Mouse (Mus musculus): ENCODE data around the gene Bsg. TPM values are rescaled to one million over a fixed set of nuclear protein-coding genes. Genes with fewer than 3 reads are reported as not detected.

The Bsg gene
- total RNA-seq, 2 experiments from 2014 or later, result 650 to 673 TPM

DNA sequence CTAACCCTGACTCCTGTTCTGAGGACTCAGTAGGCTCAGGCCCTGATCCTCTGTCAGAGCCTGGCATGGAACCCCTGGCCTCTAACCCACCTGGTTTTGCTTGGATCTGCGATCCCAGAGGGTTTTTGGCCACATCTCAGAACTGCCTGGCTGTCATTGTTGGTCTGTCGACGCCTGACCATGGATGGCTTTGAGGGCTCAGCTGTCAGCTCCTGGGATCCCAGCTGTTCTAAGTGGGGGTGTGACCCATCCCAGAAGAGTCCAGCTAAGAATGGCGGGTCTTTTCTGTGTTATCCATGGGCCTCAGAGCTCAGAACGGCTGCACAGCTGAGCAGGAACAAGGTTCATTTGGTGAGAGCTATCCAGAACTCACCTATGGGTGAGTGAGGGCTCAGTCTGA lies 16.8 kb downstream of the Bsg start:
- intact Hi-C loops (cut with DNase I), result loop anchor here (5.0 kb wide), 1 partner anchor 101 kb away; the partner anchor contains the start of gene Misp
- no peak for DNase-seq (ENCODE audit: low spot score in 2 of 2)

GRCm38 (mm10) chr10:79723047-79723446 lies 18.8 kb downstream of the Bsg start:
- intact Hi-C loops (cut with DNase I), result loop anchor here (5.0 kb wide), 1 partner anchor 99 kb away; the partner anchor contains the start of gene Misp
- DNase-seq (ENCODE audit: low spot score in 2 of 2), result no peak

DNA sequence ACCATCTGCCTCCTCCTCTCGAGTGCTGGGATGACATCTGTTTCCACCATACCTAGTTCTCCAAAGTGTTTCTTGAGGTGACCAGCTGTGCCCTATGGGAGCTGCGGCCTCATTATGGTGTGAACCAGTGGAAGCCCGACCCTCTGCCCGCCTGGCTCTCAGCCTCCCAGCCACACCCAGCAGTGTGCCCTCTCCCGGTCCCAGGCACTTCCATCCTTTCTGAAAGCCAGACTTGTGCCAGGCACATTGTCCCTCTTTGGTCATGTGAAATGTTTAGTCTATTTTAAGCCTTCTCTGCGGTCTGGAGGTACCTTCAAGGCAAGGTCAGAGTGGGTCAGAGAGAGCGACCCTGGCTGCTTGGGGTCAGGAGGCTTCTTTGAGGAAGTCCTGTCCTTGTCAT lies 19.4 kb downstream of the Bsg start:
- no peak for DNase-seq (ENCODE audit: low spot score in 2 of 2)
- intact Hi-C loops (cut with DNase I), result loop anchor here (5.0 kb wide), 1 partner anchor 99 kb away; the partner anchor contains the start of gene Misp

- DNase-seq (ENCODE audit: low spot score in 2 of 2), result no peak
- intact Hi-C loops (cut with DNase I), result loop anchor here (1.0 kb wide), 1 partner anchor 31 kb away; no protein-coding TSS in a partner anchor
These were observed 21.8 kb downstream of the Bsg start for GRCm38 (mm10) chr10:79726090-79726489.

GRCm38 (mm10) chr10:79728323-79729249 lies 24.3 kb downstream of the Bsg start:
- intact Hi-C loops (cut with DNase I), result no loop called here
- DNase-seq (ENCODE audit: low spot score in 2 of 2), result peak in 1 of 2 experiments; percentile 82

- peak in 1 of 2 experiments; percentile 61 for DNase-seq (ENCODE audit: low spot score in 2 of 2)
- intact Hi-C loops (cut with DNase I), result no loop called here
These were observed 25.2 kb downstream of the Bsg start for GRCm38 (mm10) chr10:79729357-79729965.

DNA sequence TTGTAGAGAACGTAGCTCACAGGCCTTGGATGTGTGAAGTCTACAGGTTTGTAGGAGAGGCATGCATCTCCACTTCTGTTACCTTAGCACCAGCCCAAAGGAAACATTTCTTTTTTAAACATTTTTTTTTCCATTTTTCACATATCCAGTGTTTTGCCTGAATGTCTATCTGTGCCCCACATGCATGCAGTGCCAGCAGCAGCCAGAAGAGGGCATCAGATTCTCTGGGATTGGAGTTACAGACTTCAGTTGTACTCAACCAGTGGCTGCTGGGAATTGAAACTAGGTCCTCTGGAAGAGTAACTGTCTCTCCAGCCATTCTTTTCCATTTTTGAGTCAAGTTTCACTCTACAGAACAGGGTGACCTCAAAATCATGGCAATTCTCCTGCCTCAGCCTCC lies 28.2 kb downstream of the Bsg start:
- DNase-seq (ENCODE audit: low spot score in 2 of 2), result no peak

GRCm38 (mm10) chr10:79733847-79734246 lies 29.6 kb downstream of the Bsg start:
- no peak for DNase-seq (ENCODE audit: low spot score in 2 of 2)
- intact Hi-C loops (cut with DNase I), result no loop called here

More for the DNA sequence above, 28.2 kb downstream of the Bsg start:
- intact Hi-C loops (cut with DNase I), result no loop called here

- intact Hi-C loops (cut with DNase I), result no loop called here
- no peak for DNase-seq (ENCODE audit: low spot score in 2 of 2)
These were observed 31.1 kb downstream of the Bsg start for GRCm38 (mm10) chr10:79735361-79735760.

DNA sequence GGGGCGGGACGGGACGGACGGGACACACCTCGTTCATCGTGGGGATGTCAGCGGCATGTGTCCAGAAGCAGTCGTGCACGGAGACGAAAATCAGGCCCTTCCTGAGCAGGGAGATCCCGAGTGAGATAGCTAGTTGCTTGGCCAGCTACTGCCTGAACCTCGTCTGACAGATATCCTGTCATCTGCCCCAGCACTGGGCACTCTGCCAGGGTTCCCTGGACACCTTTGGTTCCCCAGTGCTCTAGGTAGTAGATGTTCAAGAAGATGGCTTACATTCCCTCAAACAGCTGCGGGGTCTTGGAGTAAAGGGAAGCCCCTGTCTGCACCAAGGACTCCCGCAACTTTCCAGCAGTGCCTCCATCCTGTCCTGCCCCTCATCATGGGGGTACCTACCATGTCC lies 32.4 kb downstream of the Bsg start:
- intact Hi-C loops (cut with DNase I), result no loop called here
- no peak for DNase-seq (ENCODE audit: low spot score in 2 of 2)

GRCm38 (mm10) chr10:79738259-79738658 lies 34.0 kb downstream of the Bsg start:
- DNase-seq (ENCODE audit: low spot score in 2 of 2), result no peak
- intact Hi-C loops (cut with DNase I), result no loop called here

- DNase-seq (ENCODE audit: low spot score in 2 of 2), result no peak
- intact Hi-C loops (cut with DNase I), result no loop called here
These were observed 34.9 kb downstream of the Bsg start for GRCm38 (mm10) chr10:79739234-79739633.

GRCm38 (mm10) chr10:79740863-79741262 lies 36.6 kb downstream of the Bsg start:
- no peak for DNase-seq (ENCODE audit: low spot score in 2 of 2)
- intact Hi-C loops (cut with DNase I), result no loop called here

- intact Hi-C loops (cut with DNase I), result no loop called here
- no peak for DNase-seq (ENCODE audit: low spot score in 2 of 2)
These were observed 38.9 kb downstream of the Bsg start for GRCm38 (mm10) chr10:79743161-79743560.

DNA sequence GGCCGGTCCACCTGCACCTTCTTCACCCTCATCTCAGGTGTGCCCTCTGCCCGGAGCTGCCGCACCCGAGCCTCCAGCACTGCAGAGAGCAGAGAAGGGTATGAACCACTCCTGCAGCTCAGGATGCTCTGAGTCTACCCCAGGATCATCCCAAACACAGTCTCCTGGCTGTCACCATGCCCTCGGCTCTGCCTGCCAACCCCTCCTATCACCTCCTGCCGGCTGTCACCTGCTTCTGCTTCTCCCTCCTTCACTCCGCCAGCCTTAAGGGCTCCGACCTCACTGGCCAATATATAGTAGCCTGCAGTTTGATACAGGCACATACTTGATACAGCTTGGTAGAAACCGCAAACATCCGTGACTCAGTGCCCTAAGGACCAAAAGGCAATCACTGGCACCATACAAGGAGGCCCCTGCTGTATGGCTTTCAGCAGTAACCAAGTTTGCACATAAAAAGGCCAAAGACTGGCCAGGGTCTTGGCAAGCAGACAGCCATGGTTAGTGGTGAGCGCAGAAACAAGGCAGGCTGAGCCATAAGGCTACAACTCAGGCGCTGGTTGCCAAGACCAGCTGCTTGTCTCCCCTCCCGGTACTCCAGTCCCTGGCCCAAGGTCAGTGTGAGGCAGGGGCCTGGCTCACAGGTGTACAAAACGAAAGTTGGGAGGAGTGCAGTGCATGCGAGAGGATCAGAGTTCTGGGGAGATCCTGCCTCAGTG lies 39.5 kb downstream of the Bsg start:
- intact Hi-C loops (cut with DNase I), result no loop called here
- no peak for DNase-seq (ENCODE audit: low spot score in 2 of 2)

DNA sequence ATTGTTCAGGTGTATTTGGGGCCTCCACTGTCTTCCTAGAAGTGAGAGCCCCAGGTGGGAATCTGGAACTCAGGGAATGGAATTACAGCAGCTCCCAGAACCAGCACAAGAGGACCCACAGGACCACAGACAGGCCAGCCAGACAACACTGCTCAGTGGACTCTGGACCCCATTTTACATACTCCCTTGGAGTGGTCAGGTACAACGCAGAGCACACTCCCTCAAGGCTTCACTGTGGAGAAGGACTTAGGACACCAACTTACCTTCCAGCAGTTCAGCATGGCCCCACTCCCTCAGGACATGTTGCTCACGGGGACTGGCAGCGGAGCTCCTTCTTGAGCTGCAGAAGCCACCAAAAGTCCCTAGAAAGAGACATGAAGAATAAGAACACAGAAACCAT lies 41.1 kb downstream of the Bsg start:
- no peak for DNase-seq (ENCODE audit: low spot score in 2 of 2)
- intact Hi-C loops (cut with DNase I), result no loop called here

DNA sequence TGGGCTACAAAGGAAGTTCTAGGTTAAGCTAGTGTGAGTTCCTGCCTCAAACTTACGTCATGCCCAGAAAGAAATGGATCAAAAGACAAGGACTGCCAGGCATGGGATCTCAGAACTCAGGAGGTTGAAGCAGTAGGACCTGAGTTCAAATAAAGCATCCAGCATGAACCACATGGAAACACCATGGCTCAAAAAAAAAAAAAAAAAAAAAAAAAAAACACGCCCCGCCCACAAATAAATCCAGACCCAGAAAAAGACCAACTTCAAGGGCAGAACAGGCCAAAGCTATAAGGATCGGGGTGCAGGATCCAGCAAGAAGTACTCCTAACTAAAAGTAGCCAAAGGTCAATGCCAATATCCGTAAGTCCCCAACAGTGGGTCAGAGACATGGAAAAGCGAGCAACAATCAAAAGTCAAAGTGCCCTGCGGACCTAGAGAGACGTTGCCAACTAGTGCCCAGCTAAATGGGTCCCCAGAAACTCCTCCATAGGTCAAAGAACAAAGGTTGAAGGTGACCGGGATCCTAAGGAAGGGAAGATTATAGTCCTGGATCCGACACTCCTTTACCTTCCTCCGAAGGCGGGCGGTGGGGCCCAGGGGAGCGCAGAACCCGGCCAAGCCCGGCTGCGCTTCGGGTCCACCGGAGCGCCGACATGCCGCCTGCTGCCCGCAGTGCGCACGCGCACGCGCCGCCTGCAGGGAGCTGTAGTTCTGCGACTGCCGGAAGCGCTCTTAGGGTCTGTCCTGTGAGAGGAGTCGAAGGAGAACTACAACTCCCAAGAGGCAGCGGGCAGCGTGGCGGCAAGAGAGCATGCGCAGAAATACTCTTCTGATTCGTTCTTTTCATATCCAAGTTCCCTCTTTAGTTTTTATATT lies 41.8 kb downstream of the Bsg start, which contains the start of gene Polrmt:
Gene Polrmt (minus strand): TSS at position 684 of the 876 bp plus-strand sequence.
- intact Hi-C loops (cut with DNase I), result no loop called here
- DNase-seq (ENCODE audit: low spot score in 2 of 2), result peak; percentile 95 to 99

DNA sequence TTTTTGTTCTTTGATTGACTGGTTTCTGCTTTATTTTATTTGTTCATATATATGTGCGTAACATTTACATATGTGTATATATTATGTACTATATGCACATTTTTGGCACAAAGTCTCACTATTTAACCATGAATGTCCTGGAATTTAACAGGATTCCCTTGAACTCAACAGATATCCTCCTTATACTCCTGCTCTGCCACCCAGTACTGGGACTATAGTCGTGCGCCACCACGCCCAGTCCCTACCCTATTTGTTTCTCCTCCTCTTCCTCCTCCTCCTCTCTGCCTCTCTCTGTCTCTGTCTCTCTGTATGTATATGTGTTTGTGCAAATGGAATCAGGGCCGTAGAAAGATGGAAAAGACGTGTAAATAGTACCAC lies 42.5 kb downstream of the Bsg start:
- intact Hi-C loops (cut with DNase I), result no loop called here
- DNase-seq (ENCODE audit: low spot score in 2 of 2), result no peak

GRCm38 (mm10) chr10:79748496-79748895 lies 44.2 kb downstream of the Bsg start:
- no peak for DNase-seq (ENCODE audit: low spot score in 2 of 2)
- intact Hi-C loops (cut with DNase I), result no loop called here

Data from left cerebral cortex, postnatal 25 days (tissue).